Mouse (Mus musculus) left cerebral cortex, adult 6 months (tissue): ENCODE data around the gene Msh4. TPM values are rescaled to one million over a fixed set of nuclear protein-coding genes. Genes with fewer than 3 reads are reported as not detected.

Experiments
- long read RNA-seq, 2 experiments: library from polyadenylated mRNA; unstranded; transcript quantifications; one replicate each; pipeline ENCODE4 v2.0.0; 2019 to 2020
- polyA plus RNA-seq: library from polyadenylated mRNA; unstranded; fragments of <200 nt; fragmentation: Nextera tagmentation; gene quantifications from 2 replicates; pipeline ENCODE4 v1.2.3, GENCODE M21; 2021

Msh4 gene
- not detected in 2 replicates for polyA plus RNA-seq
- long read RNA-seq, experiment 1, result 0 reads
- long read RNA-seq, experiment 2, result 0 reads

DNA sequence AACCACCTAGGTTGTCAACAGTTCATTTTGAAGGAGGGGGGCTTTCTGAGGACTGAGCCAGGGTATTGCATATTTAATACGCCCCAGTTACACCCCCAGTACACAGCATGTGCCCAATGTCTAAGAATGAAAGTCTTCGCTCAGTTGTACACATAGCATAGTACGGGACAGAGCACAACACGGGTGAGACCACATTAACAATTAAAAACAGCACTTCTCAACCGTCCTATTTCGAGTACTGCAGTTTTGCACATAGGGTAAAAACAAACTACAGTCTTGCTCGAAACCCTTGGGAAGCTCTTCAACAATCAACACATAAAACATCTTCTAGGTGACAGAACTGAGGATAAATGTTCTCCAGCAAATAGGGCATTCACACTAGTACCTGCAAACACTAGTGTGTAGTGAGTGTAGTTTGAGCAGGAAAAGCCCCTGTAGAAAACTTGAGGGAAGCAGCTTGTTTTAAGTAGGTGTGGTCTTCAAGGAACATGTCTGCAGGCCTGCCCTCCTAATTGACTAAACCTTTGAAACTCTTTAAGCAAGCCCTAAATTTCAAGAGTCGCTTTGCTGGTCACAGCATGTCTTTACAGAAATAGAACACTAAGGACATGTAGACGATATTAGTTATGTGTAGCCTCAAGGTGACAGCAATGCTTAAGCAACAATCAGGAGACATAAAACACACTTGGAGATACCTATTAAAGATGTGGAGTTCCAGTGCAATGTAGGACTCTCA, at the start of gene Msh4:
Msh4 (minus strand) TSS at position 3 of the 736 bp plus-strand sequence.

DNA sequence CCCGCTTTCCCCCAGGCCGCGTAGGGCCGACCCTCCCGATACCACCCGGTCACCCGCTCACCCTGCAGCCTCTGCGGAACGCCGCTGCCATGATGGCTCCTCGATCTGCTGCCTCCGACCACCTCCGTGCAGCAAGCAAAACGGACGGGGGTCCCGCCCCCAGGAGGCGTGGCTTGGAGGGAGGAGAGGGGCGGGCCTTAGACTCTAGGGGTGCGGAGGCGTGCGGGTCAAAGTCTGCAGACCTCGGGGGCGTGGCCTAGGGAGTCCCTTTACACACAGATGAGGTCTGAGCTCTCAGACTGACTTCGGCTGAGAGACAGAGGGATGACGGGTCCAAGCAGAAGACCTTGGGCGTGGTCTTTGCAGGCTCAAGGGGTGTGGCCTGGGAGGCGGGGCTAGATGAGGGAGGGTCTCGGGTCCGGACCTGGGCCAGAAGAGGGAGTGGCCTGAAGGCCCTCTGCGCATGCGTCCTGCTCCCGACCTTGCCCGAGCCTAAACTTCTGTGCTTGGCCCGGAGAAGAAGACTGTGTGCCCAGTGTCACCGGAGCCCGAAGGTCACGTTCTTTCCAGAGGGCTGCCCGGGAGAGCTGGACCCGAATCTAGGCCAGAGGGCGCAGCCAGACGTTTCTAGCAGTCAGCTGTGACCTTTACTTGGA, 38.5 kb upstream of the Msh4 start, which contains the start of gene Acadm:
Acadm (minus strand) TSS at position 298 of the 656 bp plus-strand sequence.

GRCm38 (mm10) chr3:153912546-153913509, 6.9 kb upstream of the Msh4 start, which contains the start of gene Rabggtb:
Gene Rabggtb, minus strand, starts transcription at chr3:153913009.

GRCm38 (mm10) chr3:153844030-153844429, 61.9 kb downstream of the Msh4 start, which contains the start of gene Asb17:
Gene Asb17, plus strand, starts transcription at chr3:153844209.

Other genes with a start within 250 kb of the Msh4 start
- 5.8 and 8.0 TPM in 2 replicates for gene St6galnac3, start 181.0 kb downstream of the Msh4 start, polyA plus RNA-seq
- not detected in 2 replicates for gene Asb17, start 61.9 kb downstream of the Msh4 start, polyA plus RNA-seq
- 78.6 and 107 TPM in 2 replicates for gene Rabggtb, start 6.9 kb upstream of the Msh4 start, polyA plus RNA-seq
- 48.5 and 53.6 TPM in 2 replicates for gene Acadm, start 38.5 kb upstream of the Msh4 start, polyA plus RNA-seq
- gene Slc44a5, start 67.3 kb upstream of the Msh4 start, polyA plus RNA-seq, result 0.69 and 0.81 TPM in 2 replicates